Mouse (Mus musculus) liver, embryonic 12.5 days (tissue): ENCODE results near the gene Fam221a. TPM values are rescaled to one million over a fixed set of nuclear protein-coding genes. Genes with fewer than 3 reads are reported as not detected.

Experiments
- ATAC-seq: fragments of 200-750 bp; cut with Nextera tagmentation; 2 replicates; pipeline ENCODE4 v1.8.0; 2017; ENCODE audit warnings: moderate number of reproducible peaks, mild to moderate bottlenecking, moderate library complexity
- H3K27ac ChIP-seq: fragments of 300-500 bp; sonication (generic); 2 replicates; pipeline ENCODE4 v1.5.1; 2016; ENCODE audit warnings: mild to moderate bottlenecking
- H3K27me3 ChIP-seq: fragments of 300-500 bp; sonication (generic); replicated peaks from 2 replicates; pipeline ENCODE4 v1.6.1; 2016; ENCODE audit warnings: mild to moderate bottlenecking, moderate library complexity
- H3K36me3 ChIP-seq: fragments of 300-500 bp; sonication (generic); 2 replicates; pipeline ENCODE4 v1.6.1; 2016; ENCODE audit warnings: mild to moderate bottlenecking, moderate library complexity
- H3K4me1 ChIP-seq: fragments of 300-500 bp; sonication (generic); 2 replicates; pipeline ENCODE4 v1.6.1; 2016
- H3K4me2 ChIP-seq: fragments of 300-500 bp; sonication (generic); 2 replicates; pipeline ENCODE4 v1.6.1; 2016; ENCODE audit warnings: mild to moderate bottlenecking, moderate library complexity
- H3K4me3 ChIP-seq: fragments of 300-500 bp; sonication (generic); 2 replicates; pipeline ENCODE4 v1.5.1; 2016; ENCODE audit warnings: mild to moderate bottlenecking, moderate library complexity
- H3K9ac ChIP-seq: fragments of 300-500 bp; sonication (generic); 2 replicates; pipeline ENCODE4 v1.6.1; 2016; ENCODE audit warnings: mild to moderate bottlenecking, moderate library complexity
- H3K9me3 ChIP-seq: fragments of 300-500 bp; sonication (generic); replicated peaks from 2 replicates; pipeline ENCODE4 v1.6.1; 2016; ENCODE audit warnings: mild to moderate bottlenecking, moderate library complexity
- WGBS: fragments of 180-500 bp; shearing (Covaris S2); methylation state at CpG from one replicate; pipeline ENCODE4 v1.1.7; 2016; ENCODE audit not compliant: insufficient replicate concordance; 5-methylcytosine and 5-hydroxymethylcytosine counted together
- polyA plus RNA-seq: library from polyadenylated mRNA; unstranded; fragments of >200 nt; fragmentation: Nextera tagmentation; extraction: Ambion mirVana; gene quantifications from 2 replicates; pipeline ENCODE4 v1.2.1, GENCODE M21; 2016

Gene Fam221a
- polyA plus RNA-seq: 3.3 TPM in 2 replicates

DNA sequence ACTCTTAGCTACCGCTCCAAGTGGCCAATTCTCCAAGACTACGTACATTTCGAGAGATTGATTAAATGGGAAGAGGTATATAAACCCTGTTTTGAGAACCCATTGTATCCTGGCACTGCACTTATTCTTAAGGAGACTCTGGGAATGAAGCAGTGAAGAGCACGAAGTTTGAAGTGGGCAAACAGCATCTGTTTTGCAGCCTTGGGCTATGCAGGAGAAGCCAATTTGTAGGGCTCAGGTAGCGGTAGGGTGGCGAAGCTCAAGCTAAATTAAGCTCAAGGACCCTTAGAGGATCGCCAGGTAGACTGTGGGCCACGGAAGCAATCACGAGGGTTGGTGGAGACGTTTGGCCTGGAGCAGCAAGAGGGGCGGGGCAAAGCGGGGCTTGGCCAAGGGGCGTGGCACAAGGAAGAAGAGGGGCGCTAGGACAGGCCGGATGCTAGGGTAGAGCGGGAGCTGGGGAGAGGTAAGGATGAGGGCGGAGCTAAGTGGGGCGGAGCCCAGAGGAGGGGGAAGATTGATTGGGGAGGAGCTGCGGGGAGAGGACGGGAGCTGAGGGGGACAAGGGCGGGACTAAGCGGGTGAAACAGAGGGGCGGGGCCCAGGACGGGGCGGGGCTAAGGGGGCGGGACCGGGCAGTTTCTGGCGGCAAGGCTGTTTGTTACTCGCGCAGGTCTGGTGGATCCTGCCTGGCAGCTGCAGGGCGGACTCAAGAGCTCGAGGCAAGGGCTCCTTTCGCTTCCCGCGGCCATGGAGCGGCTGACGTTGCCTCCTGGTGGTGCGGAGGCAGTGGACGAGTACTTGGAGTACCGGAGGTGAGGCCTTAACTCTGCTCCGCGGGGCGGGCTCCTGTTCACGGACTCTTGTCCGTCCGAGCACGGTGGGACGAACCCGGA is at the start of gene Fam221a:
Gene Fam221a (plus strand): TSS at position 581 of the 896 bp plus-strand sequence.
- H3K4me3 ChIP-seq: peak within 1 kb of the TSS; percentile 58
- WGBS: 5% methylated on average over 49 of the region's 49 CpGs
- H3K36me3 ChIP-seq: no peaks in the 10 kb centered on the region
- peak; percentile 98 for ATAC-seq
- H3K4me1 ChIP-seq: peaks cover 21% of the 10 kb centered on the region
- no peaks in the 10 kb centered on the region for H3K27me3 ChIP-seq
- peak within 1 kb of the TSS; percentile 72 for H3K27ac ChIP-seq
- peak within 1 kb of the TSS; percentile 87 for H3K4me2 ChIP-seq
- H3K9me3 ChIP-seq: no peaks in the 10 kb centered on the region
- H3K9ac ChIP-seq: peak within 1 kb of the TSS; percentile 72

DNA sequence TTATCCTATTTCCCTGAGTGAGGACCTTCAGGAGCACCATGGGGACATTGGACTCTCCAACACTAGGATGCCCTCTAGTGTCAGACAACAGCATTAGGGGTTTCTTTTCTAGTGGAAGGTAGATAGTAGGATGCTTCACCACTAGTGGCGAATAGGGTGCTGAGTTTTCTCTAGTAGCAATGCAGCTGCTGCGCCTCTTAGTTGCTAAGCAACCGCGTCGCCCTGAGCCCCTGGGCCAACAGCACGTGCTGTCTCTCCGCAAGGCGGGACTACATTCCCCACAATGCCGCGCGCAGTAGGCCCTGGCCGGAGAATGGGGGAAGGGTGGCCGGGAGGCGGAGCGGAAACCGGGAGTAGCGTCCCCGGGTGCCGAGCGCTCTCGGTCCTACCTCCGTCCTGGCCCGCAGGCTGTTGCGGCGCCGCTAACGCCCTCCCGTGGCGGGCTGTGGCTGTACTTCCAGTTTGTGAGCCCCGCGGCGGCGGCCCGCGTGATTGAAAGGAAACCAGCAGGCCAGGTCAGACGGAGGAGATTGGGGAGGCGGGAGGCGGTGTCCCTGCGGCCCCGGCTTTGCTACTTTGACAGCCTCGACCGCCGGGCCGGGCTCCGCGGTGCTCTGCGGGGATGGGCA is 48.5 kb upstream of the Fam221a start, which contains the start of gene Ccdc126:
Gene Ccdc126 (plus strand): TSS at position 309 of the 629 bp plus-strand sequence.
- peaks cover 23% of the 10 kb centered on the region for H3K4me1 ChIP-seq
- ATAC-seq: peak; percentile 98
- no peaks in the 10 kb centered on the region for H3K36me3 ChIP-seq
- H3K9ac ChIP-seq: peak within 1 kb of the TSS; percentile 79
- H3K9me3 ChIP-seq: no peaks in the 10 kb centered on the region
- peak within 1 kb of the TSS; percentile 76 for H3K4me3 ChIP-seq
- H3K27me3 ChIP-seq: 0 out of 2 replicates have a peak, but pooled peaks cover 3% of the 10 kb centered on the region
- peak within 1 kb of the TSS; percentile 80 for H3K27ac ChIP-seq
- WGBS: 0% methylated on average over 47 of the region's 47 CpGs
- H3K4me2 ChIP-seq: peak within 1 kb of the TSS; percentile 90

DNA sequence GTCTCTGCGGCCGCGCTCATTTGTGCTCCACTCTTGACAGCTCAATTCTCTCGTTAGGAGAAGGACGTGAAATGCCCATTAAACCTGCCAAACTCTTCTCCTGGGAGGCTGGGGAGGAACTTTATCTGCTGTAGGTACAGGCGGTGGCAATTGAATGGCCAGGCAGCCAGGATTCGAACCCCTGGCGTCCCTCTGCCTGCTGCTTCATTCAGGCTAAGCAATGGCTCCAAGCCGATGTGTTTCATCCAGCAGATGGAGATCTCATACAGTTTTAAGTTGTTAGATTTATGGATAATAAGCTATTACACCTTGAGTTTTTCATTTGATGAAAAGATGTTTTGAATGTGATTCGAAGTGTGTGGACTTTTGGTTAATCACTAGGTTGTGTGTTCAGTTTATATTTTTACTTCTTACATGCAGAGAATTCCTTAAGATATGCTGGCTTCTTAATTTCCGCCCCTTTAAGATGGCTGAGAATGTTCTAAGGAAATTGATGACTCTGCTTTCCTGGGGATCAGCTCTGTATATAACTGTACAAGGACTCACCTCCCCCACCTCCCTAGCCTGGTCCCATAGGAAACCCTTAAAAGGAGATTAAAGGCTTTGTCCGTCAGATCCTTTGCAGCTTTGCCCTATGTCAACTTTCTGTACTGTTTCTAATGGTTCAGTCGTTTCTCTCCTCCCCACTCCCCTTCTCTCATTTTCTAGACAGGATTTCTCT is 47.8 kb upstream of the Fam221a start:
- Histone ChIP-seq H3K9me3 (no peaks in the 10 kb centered on the region), H3K27me3 (0 out of 2 replicates have a peak, but pooled peaks cover 1% of the 10 kb centered on the region), H3K4me2 (peak overlapping the region; percentile 90), H3K27ac (peak overlapping the region; percentile 80), H3K36me3 (no peaks in the 10 kb centered on the region), H3K4me1 (peaks cover 23% of the 10 kb centered on the region), H3K9ac (peak overlapping the region; percentile 79), H3K4me3 (peak overlapping the region; percentile 76)
- 15% methylated on average over 13 of the region's 13 CpGs for WGBS
- no peak for ATAC-seq

DNA sequence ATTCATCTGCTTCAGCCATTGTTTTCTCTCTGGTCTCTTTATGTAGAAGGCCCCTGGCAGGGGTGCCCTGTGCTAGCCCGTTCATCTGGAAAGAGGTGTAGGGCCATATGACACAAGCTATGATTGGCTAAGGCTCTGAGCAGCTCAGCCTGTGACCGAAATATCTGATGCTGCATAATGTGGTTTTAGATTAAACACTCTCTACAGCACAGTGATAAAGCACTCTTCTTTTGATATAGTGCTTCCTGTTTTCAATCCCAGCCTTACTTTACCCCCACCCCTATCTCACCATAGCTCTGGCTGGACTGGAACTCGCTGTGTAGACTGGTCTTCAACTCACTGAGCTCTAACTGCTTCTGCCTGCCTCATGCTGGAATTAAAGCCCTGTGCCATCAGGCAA is 46.2 kb upstream of the Fam221a start:
- no peak for ATAC-seq
- H3K9me3 ChIP-seq: no peaks in the 10 kb centered on the region
- 34% methylated on average over 3 of the region's 3 CpGs for WGBS
- no peaks in the 10 kb centered on the region for H3K36me3 ChIP-seq
- no peak overlapping the region for H3K27ac ChIP-seq
- no peak overlapping the region for H3K4me2 ChIP-seq
- peaks cover 23% of the 10 kb centered on the region for H3K4me1 ChIP-seq
- H3K9ac ChIP-seq: no peak overlapping the region
- H3K4me3 ChIP-seq: no peak overlapping the region
- no peaks in the 10 kb centered on the region for H3K27me3 ChIP-seq

DNA sequence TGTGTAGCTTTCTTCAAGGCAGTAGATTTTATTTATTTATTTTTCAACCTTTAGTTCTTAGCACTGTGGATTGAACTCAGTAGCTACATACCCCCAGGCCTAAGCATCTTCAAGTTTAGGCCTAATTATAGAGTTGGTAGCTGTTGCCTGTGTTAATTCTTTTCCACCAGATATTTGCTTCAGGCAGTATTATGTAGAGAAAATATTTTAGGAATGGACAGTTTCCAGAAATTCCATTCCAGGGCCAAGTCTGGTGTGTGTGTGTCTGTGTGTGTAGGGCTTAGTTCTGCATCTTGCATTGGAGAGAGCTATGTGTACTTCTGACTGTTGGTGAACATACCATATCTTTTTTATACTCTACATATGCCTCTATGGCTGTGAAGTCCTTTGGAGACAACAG is 45.5 kb upstream of the Fam221a start:
- Histone ChIP-seq H3K36me3 (no peaks in the 10 kb centered on the region), H3K9me3 (no peaks in the 10 kb centered on the region), H3K4me3 (no peak overlapping the region), H3K4me2 (no peak overlapping the region), H3K4me1 (peaks cover 23% of the 10 kb centered on the region), H3K9ac (no peak overlapping the region), H3K27me3 (no peaks in the 10 kb centered on the region), H3K27ac (no peak overlapping the region)
- ATAC-seq: no peak

DNA sequence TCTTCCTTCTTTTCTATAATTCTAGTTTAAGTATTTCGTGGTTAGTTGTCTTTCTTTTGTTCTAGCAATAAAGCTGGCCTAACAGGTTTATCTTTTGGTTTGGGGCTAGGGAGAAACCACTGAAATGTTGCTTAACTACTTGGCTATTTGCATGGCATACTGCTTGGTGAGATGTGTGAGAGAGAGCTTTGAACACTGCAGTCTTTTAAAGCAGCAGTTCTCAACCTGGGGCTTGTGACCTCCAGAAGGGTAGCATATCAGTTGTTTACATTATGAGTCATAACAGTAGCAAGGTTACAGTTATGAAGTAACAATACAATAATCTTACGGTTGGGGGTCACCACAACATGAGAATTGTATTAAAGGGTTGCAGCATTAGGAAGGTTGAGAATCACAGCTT is 44.6 kb upstream of the Fam221a start:
- no peak overlapping the region for H3K9ac ChIP-seq
- H3K4me3 ChIP-seq: no peak overlapping the region
- no peaks in the 10 kb centered on the region for H3K9me3 ChIP-seq
- no peak for ATAC-seq
- WGBS: 53% methylated on average over 2 of the region's 2 CpGs
- no peak overlapping the region for H3K4me2 ChIP-seq
- H3K4me1 ChIP-seq: peaks cover 23% of the 10 kb centered on the region
- H3K27me3 ChIP-seq: no peaks in the 10 kb centered on the region
- no peaks in the 10 kb centered on the region for H3K36me3 ChIP-seq
- no peak overlapping the region for H3K27ac ChIP-seq

DNA sequence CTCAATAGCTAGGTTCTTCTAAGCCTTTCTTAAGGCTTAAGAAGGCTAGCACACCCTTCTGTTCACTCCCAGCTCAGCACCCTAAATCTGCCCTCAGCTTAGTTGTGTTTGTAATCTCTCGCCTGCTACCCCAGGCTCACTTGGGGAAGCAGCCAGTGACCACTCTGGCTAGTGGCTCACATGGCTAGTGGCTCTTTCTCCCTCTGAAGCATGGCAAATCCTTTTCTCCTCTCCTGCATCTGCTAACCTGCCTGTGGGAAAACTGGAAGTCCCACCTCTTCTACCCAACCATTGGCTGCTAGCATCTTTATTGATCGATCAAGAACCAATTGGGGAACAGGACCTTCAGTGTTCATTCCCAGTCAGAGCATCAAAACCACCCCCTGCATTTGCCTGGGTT is 43.0 kb upstream of the Fam221a start:
- no peaks in the 10 kb centered on the region for H3K27me3 ChIP-seq
- no peak for ATAC-seq
- H3K9me3 ChIP-seq: no peaks in the 10 kb centered on the region
- no peaks in the 10 kb centered on the region for H3K36me3 ChIP-seq
- H3K9ac ChIP-seq: no peak overlapping the region
- peaks cover 20% of the 10 kb centered on the region for H3K4me1 ChIP-seq
- H3K4me3 ChIP-seq: no peak overlapping the region
- no peak overlapping the region for H3K27ac ChIP-seq
- 68% methylated on average over 2 of the region's 2 CpGs for WGBS
- no peak overlapping the region for H3K4me2 ChIP-seq

DNA sequence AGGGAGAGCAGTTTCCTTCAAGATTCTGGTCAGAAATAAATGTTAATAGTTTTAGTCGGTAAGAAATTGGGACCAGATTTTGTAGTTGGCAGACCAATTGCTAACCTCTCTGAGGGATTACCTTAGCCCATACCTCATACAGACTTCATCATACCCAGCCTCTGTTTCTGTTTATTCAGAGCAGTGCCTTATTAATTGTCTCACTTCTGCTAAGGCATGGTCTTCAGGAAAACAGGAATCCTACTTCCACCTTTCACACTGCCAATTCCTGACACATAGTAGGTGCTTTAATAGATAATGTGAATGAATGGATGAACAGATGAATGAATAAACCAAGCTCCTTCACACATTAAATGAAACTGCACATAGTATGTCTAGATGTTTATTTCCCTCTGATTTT is 42.2 kb upstream of the Fam221a start:
- Histone ChIP-seq H3K9me3 (no peaks in the 10 kb centered on the region), H3K36me3 (no peaks in the 10 kb centered on the region), H3K27me3 (no peaks in the 10 kb centered on the region), H3K4me3 (no peak overlapping the region), H3K27ac (no peak overlapping the region), H3K9ac (no peak overlapping the region), H3K4me1 (peaks cover 12% of the 10 kb centered on the region), H3K4me2 (no peak overlapping the region)
- 71% methylated on average over 1 of the region's 1 CpGs for WGBS
- ATAC-seq: no peak

DNA sequence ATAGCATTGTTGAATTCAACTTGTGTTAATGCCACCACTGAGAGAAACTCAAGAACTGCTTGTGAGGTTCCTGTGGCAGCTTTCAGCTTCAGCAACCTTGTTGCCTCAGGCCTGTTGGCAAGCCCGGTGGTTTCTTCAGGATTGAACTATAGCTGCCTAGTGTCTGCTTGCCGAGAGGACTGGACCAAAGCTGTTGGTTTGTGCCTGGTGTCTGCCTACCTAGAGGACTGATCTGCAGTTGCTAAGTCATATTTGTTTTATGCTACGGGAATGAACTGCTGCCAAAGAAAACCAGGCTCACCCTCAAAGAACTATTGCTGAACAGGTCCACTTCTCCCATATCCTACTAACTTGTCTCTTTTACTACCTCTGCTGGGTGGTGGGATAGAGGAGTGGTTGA is 40.7 kb upstream of the Fam221a start:
- no peak for ATAC-seq
- Histone ChIP-seq H3K27me3 (no peaks in the 10 kb centered on the region), H3K27ac (no peak overlapping the region), H3K4me1 (peaks cover 9% of the 10 kb centered on the region), H3K9ac (no peak overlapping the region), H3K4me3 (no peak overlapping the region), H3K36me3 (no peaks in the 10 kb centered on the region), H3K4me2 (no peak overlapping the region), H3K9me3 (no peaks in the 10 kb centered on the region)
- 74% methylated on average over 3 of the region's 3 CpGs for WGBS

DNA sequence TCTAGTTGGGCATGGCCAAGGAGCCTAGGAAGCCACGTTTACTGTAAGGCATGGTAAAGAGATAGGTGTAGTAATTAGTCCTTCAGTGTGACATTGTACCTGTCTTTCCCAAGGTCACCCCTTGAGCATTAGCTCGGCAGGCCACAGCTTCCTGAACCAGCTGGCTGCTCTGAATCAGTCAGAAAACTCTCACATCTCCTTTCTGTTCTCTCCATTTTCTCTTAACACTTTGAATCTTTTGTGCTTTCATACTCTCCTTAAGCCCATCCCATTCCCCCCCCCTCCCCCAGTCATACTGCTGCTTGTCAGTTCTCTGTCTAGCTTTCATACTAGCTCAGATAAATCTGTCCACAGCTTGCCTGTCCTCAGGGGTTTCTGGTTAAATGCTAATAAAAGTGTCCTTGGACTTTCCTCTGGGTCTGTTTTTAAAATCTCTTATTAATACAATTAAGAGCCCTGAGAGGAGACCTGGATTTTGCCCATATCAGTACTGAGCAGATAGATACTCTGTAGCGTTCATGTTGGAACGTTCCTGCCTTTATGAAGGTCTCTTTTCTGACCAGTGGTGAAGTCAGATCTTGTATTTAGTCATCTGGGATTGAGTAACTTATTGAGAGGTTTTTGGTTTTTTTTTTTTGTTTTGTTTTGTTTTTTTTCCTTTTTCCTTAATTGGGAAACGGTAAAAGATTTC is 36.0 kb upstream of the Fam221a start:
- no peak for ATAC-seq
- no peaks in the 10 kb centered on the region for H3K27me3 ChIP-seq
- H3K9ac ChIP-seq: no peak overlapping the region
- H3K9me3 ChIP-seq: no peaks in the 10 kb centered on the region
- H3K27ac ChIP-seq: no peak overlapping the region
- H3K4me3 ChIP-seq: no peak overlapping the region
- WGBS: 48% methylated on average over 5 of the region's 5 CpGs
- peaks cover 5% of the 10 kb centered on the region; the same call in 1 of the 2 replicates for H3K4me1 ChIP-seq
- no peaks in the 10 kb centered on the region for H3K36me3 ChIP-seq
- no peak overlapping the region for H3K4me2 ChIP-seq

DNA sequence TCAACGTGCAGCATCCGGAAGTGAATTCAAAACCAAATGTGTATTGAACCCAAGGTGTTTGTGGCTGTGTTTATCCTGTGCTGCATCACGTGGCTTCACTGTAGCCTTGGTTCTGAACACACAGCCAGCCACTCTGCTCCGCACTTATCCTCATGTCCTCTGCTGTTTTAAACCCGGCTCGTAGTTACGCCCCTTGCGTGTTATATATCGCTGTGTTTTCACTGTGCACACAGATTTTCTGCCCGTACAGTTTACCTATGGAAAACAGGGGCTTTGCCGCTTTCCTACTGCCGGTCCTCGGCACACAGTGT is 35.5 kb upstream of the Fam221a start:
- H3K27me3 ChIP-seq: no peaks in the 10 kb centered on the region
- no peaks in the 10 kb centered on the region for H3K36me3 ChIP-seq
- H3K9ac ChIP-seq: no peak overlapping the region
- WGBS: 58% methylated on average over 13 of the region's 13 CpGs
- no peaks in the 10 kb centered on the region for H3K9me3 ChIP-seq
- no peak overlapping the region for H3K4me3 ChIP-seq
- H3K4me2 ChIP-seq: no peak overlapping the region
- peaks cover 5% of the 10 kb centered on the region; the same call in 1 of the 2 replicates for H3K4me1 ChIP-seq
- no peak for ATAC-seq
- no peak overlapping the region for H3K27ac ChIP-seq
